Mouse (Mus musculus): ENCODE measurements at regions not wholly inside any gene's neighbourhood (a gene's known extent, or its start where the extent isn't known, plus 50 kb on each side); places are given as distances from the start of the nearest gene placed in this dataset.

GRCm38 (mm10) chr2:174848981-174849681 is 88.7 kb downstream of the Edn3 start:
- no peak for DNase-seq (ENCODE audit: low read depth, low spot score)

GRCm38 (mm10) chr2:174850860-174851259 is 90.4 kb downstream of the Edn3 start:
- no peak for DNase-seq (ENCODE audit: low read depth, low spot score)

GRCm38 (mm10) chr2:174851525-174852330 is 91.3 kb downstream of the Edn3 start:
- DNase-seq (ENCODE audit: low read depth, low spot score): no peak

DNA sequence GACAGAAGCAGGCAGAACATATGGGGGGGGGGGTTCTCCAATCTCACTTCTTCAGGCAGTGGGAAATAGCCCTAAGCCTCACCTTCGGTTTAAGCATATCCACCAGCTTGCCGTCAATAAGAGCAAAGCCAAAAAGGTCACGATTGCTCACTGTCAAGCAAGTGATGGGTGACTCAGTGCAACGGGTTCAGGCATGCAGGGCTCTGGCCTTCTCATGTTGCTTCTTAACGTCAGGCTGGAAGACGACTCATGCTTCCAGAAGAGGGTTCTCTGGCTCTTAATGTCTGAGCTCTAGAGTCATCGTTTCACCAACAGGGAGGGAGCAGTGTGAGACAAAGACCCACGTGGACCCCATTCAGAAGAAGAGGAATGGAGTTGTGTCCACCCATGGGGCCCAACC is 93.4 kb downstream of the Edn3 start:
- DNase-seq (ENCODE audit: low read depth, low spot score): peak; percentile 6

- no peak for DNase-seq (ENCODE audit: low read depth, low spot score)
Observed at GRCm38 (mm10) chr2:174855548-174855947, 95.1 kb downstream of the Edn3 start.

DNA sequence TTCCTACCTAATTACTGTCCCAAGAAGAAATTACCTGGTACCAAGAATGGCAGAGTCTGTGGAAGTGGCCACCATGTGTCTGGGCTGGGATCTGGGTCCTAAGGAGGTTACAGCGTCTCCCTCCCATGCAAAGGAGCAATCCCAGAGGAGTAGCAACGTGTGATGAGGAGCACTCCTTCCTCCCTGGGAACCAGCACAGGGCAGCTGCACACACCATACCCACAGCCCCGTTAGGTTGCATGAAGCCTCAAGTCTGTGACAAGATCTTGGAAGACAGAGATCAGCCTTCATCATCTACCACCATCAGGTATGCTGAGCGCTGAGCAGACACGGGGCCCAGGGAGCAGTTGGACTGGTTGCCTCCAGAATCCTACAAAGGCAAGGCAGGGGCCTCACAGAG is 95.7 kb downstream of the Edn3 start:
- no peak for DNase-seq (ENCODE audit: low read depth, low spot score)

DNA sequence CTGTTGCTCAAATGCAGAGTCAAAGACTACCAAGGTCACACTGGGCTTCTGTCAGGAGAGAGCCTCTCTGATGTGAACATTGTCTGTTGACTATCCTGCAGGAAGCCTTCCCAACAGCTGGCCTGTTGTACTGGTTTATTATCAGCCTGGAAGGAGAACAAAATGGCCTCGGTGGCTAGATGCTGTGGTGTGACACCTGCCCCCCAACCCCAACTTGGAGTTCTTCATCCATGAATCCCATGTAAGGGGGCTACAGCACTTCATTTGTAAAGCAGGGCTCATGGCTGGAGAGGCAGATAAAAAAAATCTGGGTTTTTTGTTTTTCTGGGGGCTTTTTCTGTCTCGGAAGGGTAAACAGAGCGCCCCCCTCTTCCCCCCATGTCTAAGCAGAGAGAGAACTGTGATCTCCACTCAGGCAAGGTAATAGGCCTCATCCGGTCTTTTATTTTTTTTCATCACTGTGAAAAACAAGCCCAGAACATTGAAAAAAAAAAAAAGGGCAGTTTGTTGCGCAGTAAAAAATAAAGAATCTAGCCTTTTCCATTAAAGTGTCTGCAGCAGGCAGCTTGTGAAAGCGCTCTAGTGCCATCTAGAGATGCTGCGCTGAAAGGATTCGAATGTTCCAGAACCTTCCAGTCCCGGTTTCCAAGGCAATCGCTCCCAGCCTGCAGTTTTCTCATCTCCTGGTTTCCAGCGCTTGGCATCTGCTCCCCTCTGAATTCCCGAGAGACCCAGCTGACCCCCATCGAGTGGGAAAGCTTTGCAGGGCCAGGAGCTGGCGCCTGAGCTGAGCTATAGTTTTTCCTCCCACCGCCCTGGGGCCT is 97.8 kb downstream of the Edn3 start:
- DNase-seq (ENCODE audit: low read depth, low spot score): peak; percentile 60

DNA sequence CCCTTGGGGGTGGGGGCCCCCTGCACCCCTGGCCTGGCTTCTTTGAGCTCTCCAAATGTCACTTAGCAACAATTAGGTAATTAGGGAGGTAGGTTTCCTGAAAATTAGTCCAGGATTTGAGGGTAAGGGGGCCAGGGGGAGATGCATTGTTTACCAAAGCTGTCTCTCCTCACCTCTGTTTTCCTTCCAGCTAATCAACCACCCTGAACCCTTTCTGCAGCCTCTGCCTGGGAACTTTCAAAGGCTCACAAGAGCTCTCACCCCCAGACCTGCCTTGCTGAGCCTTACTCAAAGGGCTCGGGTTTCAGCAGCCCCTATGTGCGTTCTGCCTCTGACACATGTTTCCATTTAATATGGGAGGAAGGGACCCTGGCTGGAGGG is 98.4 kb downstream of the Edn3 start:
- no peak for DNase-seq (ENCODE audit: low read depth, low spot score)

- peak; percentile 9 for DNase-seq (ENCODE audit: low read depth, low spot score)
Observed at GRCm38 (mm10) chr2:174859533-174859932, 99.1 kb downstream of the Edn3 start.

- no peak for DNase-seq (ENCODE audit: low read depth, low spot score)
Observed at GRCm38 (mm10) chr2:174864657-174865056, 104.2 kb downstream of the Edn3 start.

DNA sequence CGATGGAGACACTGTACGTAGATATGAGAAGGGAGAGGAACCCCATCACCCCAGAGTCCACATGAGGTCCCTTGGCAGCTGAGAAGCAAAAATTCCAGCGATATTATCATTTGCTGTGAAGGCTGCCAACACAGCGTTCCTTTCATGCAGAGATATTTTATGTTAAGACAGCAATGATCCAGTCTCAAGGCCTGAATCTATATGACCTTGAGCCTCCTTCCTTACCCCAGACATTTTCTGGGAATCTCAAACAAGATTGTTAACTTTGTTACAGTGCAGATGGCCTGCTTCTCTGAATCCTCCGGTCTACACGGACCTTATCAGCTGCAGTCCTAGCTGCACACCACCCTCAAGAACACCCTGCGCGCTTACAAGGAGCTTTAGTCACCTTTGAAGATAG is 106.1 kb downstream of the Edn3 start:
- DNase-seq (ENCODE audit: low read depth, low spot score): no peak

GRCm38 (mm10) chr2:174867397-174867796 is 107.0 kb downstream of the Edn3 start:
- DNase-seq (ENCODE audit: low read depth, low spot score): no peak

DNA sequence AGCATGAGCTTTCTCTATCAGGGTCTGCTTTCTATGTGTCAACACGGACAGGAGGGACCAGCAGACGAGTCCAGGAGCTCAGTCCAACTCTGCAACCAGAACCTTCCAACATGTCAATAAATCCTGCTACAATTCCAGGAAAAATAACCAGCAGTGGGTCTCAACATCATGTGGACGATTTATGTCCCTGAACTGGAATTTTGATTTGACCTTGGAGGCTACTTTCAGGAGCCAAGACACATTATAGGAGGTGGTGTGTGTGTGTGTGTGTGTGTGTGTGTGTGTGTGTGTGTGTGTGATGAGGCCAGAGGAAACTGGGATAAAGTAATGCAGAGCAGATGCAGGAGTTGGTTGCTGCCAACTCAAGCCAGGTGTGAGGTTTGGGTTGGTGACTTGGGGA is 107.8 kb downstream of the Edn3 start:
- no peak for DNase-seq (ENCODE audit: low read depth, low spot score)

DNA sequence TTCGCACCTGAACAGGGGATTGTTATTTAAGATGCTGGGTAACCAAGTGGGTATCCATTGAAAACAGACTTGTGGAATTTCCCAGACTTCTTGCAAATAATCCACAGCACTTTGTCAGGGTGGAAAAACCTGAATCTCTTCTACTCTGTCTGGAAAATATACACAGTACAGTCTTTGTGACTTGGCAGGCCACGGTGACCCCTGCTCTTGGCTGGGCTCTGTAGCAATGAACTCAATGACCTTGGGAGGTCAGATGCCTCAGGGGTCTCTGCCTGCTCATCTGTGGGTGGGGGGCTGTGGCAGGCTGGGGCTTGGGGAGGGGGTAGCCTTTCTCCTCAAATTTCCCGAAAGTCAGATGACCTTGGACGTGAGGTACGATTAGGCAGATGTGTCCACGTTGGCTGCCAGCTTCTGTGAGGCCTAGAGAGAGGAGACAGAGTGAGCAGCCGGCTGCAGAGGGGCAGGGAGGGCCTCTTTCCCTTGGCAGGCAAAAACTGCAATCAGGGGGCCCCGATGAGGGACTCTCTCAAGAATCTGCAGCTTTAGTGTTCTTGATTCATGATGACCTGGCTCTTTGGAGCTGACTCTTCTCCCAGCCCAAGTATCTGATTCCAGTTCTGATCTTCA is 108.4 kb downstream of the Edn3 start:
- DNase-seq (ENCODE audit: low read depth, low spot score): no peak

GRCm38 (mm10) chr2:174870284-174870683 is 109.9 kb downstream of the Edn3 start:
- no peak for DNase-seq (ENCODE audit: low read depth, low spot score)

- DNase-seq (ENCODE audit: low read depth, low spot score): no peak
Observed at GRCm38 (mm10) chr2:174871225-174871624, 110.8 kb downstream of the Edn3 start.

DNA sequence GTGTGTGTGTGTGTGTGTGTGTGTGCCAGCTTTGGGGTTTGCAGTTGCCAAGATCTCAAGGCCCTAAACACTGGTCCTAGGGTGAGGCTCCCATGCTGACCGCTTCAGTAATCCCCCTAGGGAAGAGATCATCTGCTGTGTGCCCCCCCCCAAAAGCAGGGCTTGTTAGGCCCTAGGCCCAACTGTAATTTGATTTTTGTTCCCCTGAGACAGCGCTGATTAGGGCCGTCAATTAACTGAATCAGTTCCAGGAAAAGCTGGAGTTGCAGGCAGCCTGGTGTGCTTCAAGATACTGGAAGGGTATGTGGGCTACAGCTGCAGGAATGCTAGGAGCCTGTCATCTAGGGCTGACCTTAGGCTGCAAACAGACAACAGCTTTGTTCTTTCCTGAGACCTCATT is 111.4 kb downstream of the Edn3 start:
- no peak for DNase-seq (ENCODE audit: low read depth, low spot score)

- DNase-seq (ENCODE audit: low read depth, low spot score): no peak
Observed at GRCm38 (mm10) chr2:174876886-174877285, 116.5 kb downstream of the Edn3 start.

- no peak for DNase-seq (ENCODE audit: low read depth, low spot score)
Observed at GRCm38 (mm10) chr2:174878979-174879378, 118.6 kb downstream of the Edn3 start.

- DNase-seq (ENCODE audit: low read depth, low spot score): no peak
Observed at GRCm38 (mm10) chr2:174880659-174881058, 120.2 kb downstream of the Edn3 start.

GRCm38 (mm10) chr2:174884232-174885225 is 124.1 kb downstream of the Edn3 start:
- DNase-seq (ENCODE audit: low read depth, low spot score): no peak

Data from 3T3-L1 (cell line).